Mouse (Mus musculus) midbrain, embryonic 10.5 days (tissue): Measurements from ENCODE around the gene Fap. TPM values are rescaled to one million over a fixed set of nuclear protein-coding genes. Genes with fewer than 3 reads are reported as not detected.

Experiments used
- DNase-seq: peaks from one replicate; pipeline ENCODE4 v3.0.0-alpha.2; 2017; ENCODE audit warnings: low spot score
- H3K27ac ChIP-seq: fragments of 300-500 bp; sonication (generic); replicated peaks from 2 replicates; pipeline ENCODE4 v1.5.1; 2016; ENCODE audit warnings: mild to moderate bottlenecking
- H3K27me3 ChIP-seq: fragments of 300-500 bp; sonication (generic); 2 replicates; pipeline ENCODE4 v1.6.1; 2016; ENCODE audit warnings: low read depth, mild to moderate bottlenecking; ENCODE audit not compliant: poor library complexity, severe bottlenecking
- H3K36me3 ChIP-seq: fragments of 300-500 bp; sonication (generic); 2 replicates; pipeline ENCODE4 v1.6.1; 2016; ENCODE audit warnings: mild to moderate bottlenecking, moderate library complexity
- H3K4me1 ChIP-seq: fragments of 300-500 bp; sonication (generic); 2 replicates; pipeline ENCODE4 v1.6.1; 2016
- H3K4me3 ChIP-seq: fragments of 300-500 bp; sonication (generic); 2 replicates; pipeline ENCODE4 v1.5.1; 2016; ENCODE audit warnings: mild to moderate bottlenecking, moderate library complexity
- H3K9me3 ChIP-seq: fragments of 300-500 bp; sonication (generic); replicated peaks from 2 replicates; pipeline ENCODE4 v1.6.1; 2016; ENCODE audit warnings: mild to moderate bottlenecking
- WGBS: fragments of 180-500 bp; shearing (Covaris S2); methylation state at CpG from one replicate; pipeline ENCODE4 v1.1.7; 2016; 5-methylcytosine and 5-hydroxymethylcytosine counted together
- polyA plus RNA-seq: library from polyadenylated mRNA; unstranded; fragments of >200 nt; fragmentation: Nextera tagmentation; extraction: Ambion mirVana; gene quantifications from 2 replicates; pipeline ENCODE4 v1.2.1, GENCODE M21; 2016

Gene Fap
- polyA plus RNA-seq, 1 experiment from 2014 or later, result 2.2 TPM

DNA sequence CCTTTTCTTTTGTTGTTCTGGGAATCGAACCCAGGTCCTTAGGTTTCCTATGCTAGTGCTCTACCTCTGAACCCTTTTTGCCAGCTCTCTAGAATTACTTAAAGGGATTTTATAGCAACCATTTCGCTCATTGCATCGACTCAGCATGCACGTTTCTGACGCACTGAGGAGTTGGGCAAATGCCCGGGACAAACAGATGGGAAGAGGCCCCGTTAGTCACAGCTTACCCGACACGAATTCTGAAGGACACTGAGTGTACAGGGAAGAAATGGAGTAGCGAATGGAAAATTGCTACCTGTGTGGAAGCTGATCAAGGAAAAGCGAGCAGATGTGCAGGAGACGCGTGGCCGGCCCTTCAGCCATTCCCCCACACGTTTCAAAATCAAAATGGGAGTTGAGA, 60.4 kb downstream of the Fap start:
- Histone ChIP-seq H3K9me3 (no peaks in the 10 kb centered on the region), H3K27me3 (no peaks in the 10 kb centered on the region), H3K4me1 (no peaks in the 10 kb centered on the region), H3K36me3 (no peaks in the 10 kb centered on the region), H3K4me3 (no peak overlapping the region), H3K27ac (no peak overlapping the region)
- 92% methylated on average over 15 of the region's 15 CpGs for WGBS
- DNase-seq, result no peak

GRCm38 (mm10) chr2:62507130-62507529, 66.7 kb downstream of the Fap start:
- H3K4me1 ChIP-seq, result no peaks in the 10 kb centered on the region
- H3K27me3 ChIP-seq, result no peaks in the 10 kb centered on the region
- no peaks in the 10 kb centered on the region for H3K36me3 ChIP-seq
- no peaks in the 10 kb centered on the region for H3K9me3 ChIP-seq
- no peak for DNase-seq
- H3K27ac ChIP-seq, result no peak overlapping the region
- no peak overlapping the region for H3K4me3 ChIP-seq
- WGBS, result 91% methylated on average over 5 of the region's 5 CpGs

DNA sequence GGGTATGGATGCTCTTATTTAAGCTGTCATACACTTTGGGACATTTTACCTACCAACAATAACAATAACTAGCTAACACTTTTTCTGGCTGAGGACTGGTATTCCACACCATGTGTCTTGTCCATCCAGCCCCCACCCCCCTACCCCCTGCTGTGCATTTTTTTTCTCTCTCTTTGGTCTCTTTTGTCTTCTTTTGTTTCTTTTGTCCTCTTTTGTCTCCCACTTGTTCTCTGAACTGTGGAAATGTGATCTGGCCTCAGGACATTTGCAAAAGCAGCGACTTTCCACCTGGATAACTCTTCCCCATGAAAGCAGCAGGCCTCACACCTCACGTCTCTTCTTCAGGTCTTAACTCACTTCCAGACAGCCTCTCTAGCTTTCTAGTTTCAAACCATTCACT, 67.4 kb downstream of the Fap start:
- DNase-seq, result no peak
- Histone ChIP-seq H3K4me1 (no peaks in the 10 kb centered on the region), H3K9me3 (no peaks in the 10 kb centered on the region), H3K4me3 (no peak overlapping the region), H3K27me3 (no peaks in the 10 kb centered on the region), H3K36me3 (no peaks in the 10 kb centered on the region), H3K27ac (no peak overlapping the region)
- WGBS, result 23% methylated on average over 2 of the region's 2 CpGs

DNA sequence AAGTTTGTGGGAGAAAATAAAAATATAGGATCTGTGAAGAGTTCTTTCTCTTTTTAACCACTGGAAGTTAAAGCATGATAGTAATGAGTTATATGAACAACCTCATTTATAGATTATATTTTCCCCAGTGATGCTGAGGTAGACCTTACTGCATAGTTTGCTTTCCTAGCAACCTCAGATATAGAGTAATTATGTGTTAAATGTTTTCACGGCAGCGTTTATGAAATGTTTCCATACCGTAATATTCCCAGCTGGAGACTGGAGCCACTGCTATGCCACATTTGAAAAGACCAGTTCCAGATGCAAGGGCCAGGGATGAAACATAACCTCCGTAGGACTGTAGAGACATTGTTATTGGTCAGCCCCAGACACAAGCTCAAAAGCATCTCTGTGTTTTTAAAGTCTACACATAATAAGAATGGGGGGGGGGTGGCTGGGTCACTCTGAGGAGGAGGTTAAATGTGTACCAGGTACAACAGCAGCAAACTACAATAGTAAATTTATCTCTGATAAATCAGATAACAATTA, 69.5 kb downstream of the Fap start:
- H3K4me1 ChIP-seq, result no peaks in the 10 kb centered on the region
- no peaks in the 10 kb centered on the region for H3K36me3 ChIP-seq
- DNase-seq, result no peak
- WGBS, result 92% methylated on average over 4 of the region's 4 CpGs
- no peak overlapping the region for H3K27ac ChIP-seq
- no peaks in the 10 kb centered on the region for H3K9me3 ChIP-seq
- H3K27me3 ChIP-seq, result no peaks in the 10 kb centered on the region
- no peak overlapping the region for H3K4me3 ChIP-seq

GRCm38 (mm10) chr2:62503326-62503725, 70.5 kb downstream of the Fap start:
- no peak for DNase-seq
- H3K4me3 ChIP-seq, result no peak overlapping the region
- H3K4me1 ChIP-seq, result no peaks in the 10 kb centered on the region
- H3K27ac ChIP-seq, result no peak overlapping the region
- WGBS, result 83% methylated on average over 5 of the region's 5 CpGs
- H3K27me3 ChIP-seq, result no peaks in the 10 kb centered on the region
- no peaks in the 10 kb centered on the region for H3K36me3 ChIP-seq
- no peaks in the 10 kb centered on the region for H3K9me3 ChIP-seq

- no peaks in the 10 kb centered on the region for H3K4me1 ChIP-seq
- WGBS, result 85% methylated on average over 4 of the region's 4 CpGs
- H3K27me3 ChIP-seq, result no peaks in the 10 kb centered on the region
- no peak for DNase-seq
- no peak overlapping the region for H3K27ac ChIP-seq
- H3K9me3 ChIP-seq, result no peaks in the 10 kb centered on the region
- H3K36me3 ChIP-seq, result no peaks in the 10 kb centered on the region
- H3K4me3 ChIP-seq, result no peak overlapping the region
Measured at GRCm38 (mm10) chr2:62502516-62502915, 71.4 kb downstream of the Fap start.

GRCm38 (mm10) chr2:62498821-62499220, 75.1 kb downstream of the Fap start:
- WGBS, result 93% methylated on average over 5 of the region's 5 CpGs
- no peak overlapping the region for H3K4me3 ChIP-seq
- H3K9me3 ChIP-seq, result no peaks in the 10 kb centered on the region
- H3K27ac ChIP-seq, result no peak overlapping the region
- no peaks in the 10 kb centered on the region for H3K4me1 ChIP-seq
- no peaks in the 10 kb centered on the region for H3K27me3 ChIP-seq
- no peak for DNase-seq
- no peaks in the 10 kb centered on the region for H3K36me3 ChIP-seq

DNA sequence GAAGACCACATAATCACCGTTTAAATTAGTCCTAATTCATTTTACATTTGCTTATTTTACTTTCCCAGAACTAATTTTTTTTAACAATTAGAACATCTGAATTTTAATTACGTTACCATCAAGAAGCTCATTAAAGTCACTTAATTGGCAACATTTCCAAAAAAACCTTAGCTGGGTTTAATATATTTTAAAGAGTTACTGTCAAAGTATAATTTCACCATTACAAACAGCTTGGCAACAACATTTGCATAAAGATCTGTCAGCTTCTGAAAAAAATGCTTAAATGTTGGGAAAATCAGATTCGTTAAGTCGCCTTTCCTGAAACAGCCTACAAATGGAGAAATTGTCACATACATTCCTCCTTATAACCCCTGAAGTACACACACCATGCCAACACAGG, 75.8 kb downstream of the Fap start:
- Histone ChIP-seq H3K9me3 (no peaks in the 10 kb centered on the region), H3K27me3 (no peaks in the 10 kb centered on the region), H3K27ac (no peak overlapping the region), H3K4me3 (no peak overlapping the region), H3K36me3 (no peaks in the 10 kb centered on the region), H3K4me1 (no peaks in the 10 kb centered on the region)
- DNase-seq, result no peak
- WGBS, result 91% methylated on average over 4 of the region's 4 CpGs

DNA sequence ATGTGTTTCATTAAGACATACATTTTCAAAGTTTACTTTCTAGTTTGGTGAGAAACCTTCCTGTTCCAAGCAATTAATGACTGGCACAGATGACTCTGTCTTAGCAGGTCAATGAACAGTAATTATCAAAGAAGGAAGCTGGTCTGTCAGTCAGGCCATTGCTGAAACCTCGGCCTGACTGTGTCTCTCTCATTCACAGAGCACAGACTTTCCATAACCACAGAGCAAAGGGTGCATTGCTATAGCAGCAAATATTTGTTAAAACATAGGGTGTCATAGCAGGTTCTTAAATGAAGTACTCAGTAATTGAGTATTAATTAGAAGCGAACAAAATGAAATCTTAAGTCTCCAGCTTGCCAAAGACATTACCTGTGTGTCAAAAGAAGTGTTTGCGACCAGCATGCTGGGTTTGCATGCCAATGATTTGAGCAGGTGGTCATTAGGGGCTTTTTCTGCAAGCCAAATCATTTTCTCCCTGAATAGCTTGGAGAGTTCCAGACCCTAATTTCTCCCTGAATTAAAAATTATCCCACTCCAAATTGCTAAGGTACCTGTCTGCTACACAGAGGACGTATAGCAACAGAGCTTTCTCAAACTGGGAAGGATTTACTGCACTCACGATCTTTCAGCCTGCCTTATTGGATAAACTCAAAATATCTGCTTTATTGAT, 76.4 kb downstream of the Fap start:
- WGBS, result 80% methylated on average over 5 of the region's 5 CpGs

DNA sequence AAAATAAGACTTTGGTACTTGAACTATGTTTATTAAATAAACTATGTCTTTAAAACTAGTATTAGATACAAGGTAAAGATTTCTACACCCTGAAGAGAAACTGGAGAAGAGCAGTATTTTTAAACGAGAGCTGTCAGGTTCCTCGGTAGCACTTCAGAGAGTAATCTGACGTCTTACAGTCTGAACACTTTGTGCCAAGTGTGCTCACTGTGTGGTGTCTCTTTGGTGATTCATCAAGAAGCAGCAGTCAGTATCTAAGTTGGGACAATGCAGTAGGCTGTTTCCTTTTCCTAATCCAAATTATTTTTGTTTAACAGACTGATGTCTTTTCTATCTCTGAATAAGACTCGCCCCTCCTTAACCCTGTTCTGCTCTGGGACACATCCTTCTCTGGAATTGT, 78.5 kb downstream of the Fap start:
- DNase-seq, result no peak
- whole genome bisulfite sequencing, result 82% methylated on average over 4 of the region's 4 CpGs
- Histone ChIP-seq H3K27ac (no peak overlapping the region), H3K4me1 (no peaks in the 10 kb centered on the region), H3K36me3 (no peaks in the 10 kb centered on the region), H3K27me3 (no peaks in the 10 kb centered on the region), H3K4me3 (no peak overlapping the region), H3K9me3 (no peaks in the 10 kb centered on the region)

More for the DNA sequence above, 76.4 kb downstream of the Fap start:
- Histone ChIP-seq H3K36me3 (no peaks in the 10 kb centered on the region), H3K4me1 (no peaks in the 10 kb centered on the region), H3K27me3 (no peaks in the 10 kb centered on the region), H3K4me3 (no peak overlapping the region), H3K9me3 (no peaks in the 10 kb centered on the region), H3K27ac (no peak overlapping the region)
- no peak for DNase-seq

- 93% methylated on average over 6 of the region's 6 CpGs for WGBS
Measured at GRCm38 (mm10) chr2:62489832-62490231, 84.0 kb downstream of the Fap start.

GRCm38 (mm10) chr2:62484906-62485305, 89.0 kb downstream of the Fap start:
- no peak overlapping the region for H3K4me3 ChIP-seq
- H3K9me3 ChIP-seq, result no peaks in the 10 kb centered on the region
- no peaks in the 10 kb centered on the region for H3K36me3 ChIP-seq
- no peaks in the 10 kb centered on the region for H3K4me1 ChIP-seq
- DNase-seq, result no peak
- H3K27me3 ChIP-seq, result no peaks in the 10 kb centered on the region
- no peak overlapping the region for H3K27ac ChIP-seq
- 89% methylated on average over 3 of the region's 3 CpGs for WGBS

More at GRCm38 (mm10) chr2:62489832-62490231, 84.0 kb downstream of the Fap start:
- Histone ChIP-seq H3K27ac (no peak overlapping the region), H3K36me3 (no peaks in the 10 kb centered on the region), H3K27me3 (no peaks in the 10 kb centered on the region), H3K4me3 (no peak overlapping the region), H3K4me1 (no peaks in the 10 kb centered on the region), H3K9me3 (no peaks in the 10 kb centered on the region)
- no peak for DNase-seq

DNA sequence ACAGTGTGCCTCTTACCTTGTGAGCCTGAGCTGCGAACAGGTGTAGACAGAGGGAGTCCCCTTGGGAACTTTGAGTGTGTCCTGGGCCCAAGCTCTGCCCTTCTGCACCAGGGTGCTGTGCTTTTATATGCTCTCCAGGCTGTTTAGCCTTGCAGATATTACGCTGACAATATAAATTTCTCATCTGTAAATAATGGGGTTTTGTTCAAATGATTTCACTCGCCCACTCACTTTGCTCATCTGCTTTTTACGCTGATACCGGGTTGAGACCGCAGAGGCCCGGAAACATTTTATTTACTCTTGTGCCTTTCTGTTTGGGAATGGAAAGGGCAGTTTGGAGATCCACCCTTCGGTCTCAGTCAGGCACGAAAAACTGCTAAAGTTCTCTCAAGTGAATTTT, 90.3 kb downstream of the Fap start, which contains the start of gene Gcg:
TSS of gene Gcg (minus strand) at position 101 of the 400 bp plus-strand sequence.
- Histone ChIP-seq H3K27me3 (no peaks in the 10 kb centered on the region), H3K4me1 (no peaks in the 10 kb centered on the region), H3K4me3 (no peak within 1 kb of the TSS), H3K27ac (no peak within 1 kb of the TSS), H3K36me3 (no peaks in the 10 kb centered on the region), H3K9me3 (no peaks in the 10 kb centered on the region)
- DNase-seq, result no peak
- 90% methylated on average over 9 of the region's 9 CpGs for WGBS
